Mouse (Mus musculus): ENCODE results near the gene Irs3.

DNA sequence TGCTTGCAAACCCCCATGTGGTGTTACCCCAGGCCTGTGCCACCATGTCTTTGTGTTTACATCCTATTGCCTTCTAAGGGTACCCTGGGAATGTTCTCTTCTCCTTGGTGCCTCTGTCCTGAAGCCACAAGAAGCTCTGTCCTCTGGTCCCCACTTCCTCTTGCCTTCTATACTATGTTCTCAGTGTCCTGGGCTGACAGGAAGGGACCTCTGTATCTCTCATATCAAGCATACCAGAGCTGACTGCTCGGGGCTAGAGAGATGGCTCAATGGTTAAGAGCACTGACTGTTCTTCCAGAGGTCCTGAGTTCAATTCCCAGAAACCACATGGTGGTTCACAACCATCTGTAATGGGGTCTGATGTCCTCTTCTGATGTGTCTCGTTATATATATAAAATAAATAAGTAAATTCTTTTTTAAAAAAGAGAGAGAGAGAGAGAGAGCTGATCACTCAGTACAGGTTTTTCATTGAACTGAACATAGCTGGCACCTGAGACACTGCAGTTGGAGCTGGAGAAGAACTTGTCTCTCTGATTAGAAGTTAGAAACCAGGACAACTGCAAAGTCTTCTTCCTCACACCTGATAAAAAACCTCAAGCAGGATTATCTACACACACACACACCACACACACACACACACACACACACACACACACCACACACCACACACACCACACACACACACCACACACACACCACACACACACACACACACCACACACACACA is 47.3 kb downstream of the Irs3 start:
- TF ChIP-seq POLR2A (IDR thresholded peaks at IDR 0.05; ENCODE audit: low read depth, low read length) (no peak), CTCF (IDR thresholded peaks at IDR 0.05; ENCODE audit: extremely low read depth, insufficient read length, insufficient replicate concordance, low read depth, low read length) (no peak)

Measured in small intestine, adult 2 months (tissue).